Mouse (Mus musculus): ENCODE measurements around the gene Gm5294. TPM values are rescaled to one million over a fixed set of nuclear protein-coding genes. Genes with fewer than 3 reads are reported as not detected.
A peak's percentile ranks its signal among the peaks of the same experiment; 100 is the strongest.

Gene Gm5294
- polyA plus RNA-seq, 1 experiment = not detected

- Histone ChIP-seq H3K4me3 (ENCODE audit: low read depth, low read length) (peak overlapping the region; percentile 38), H3K27ac (ENCODE audit: insufficient read depth, low read depth, low read length) (no peak overlapping the region), H3K4me1 (ENCODE audit: control insufficient read depth, insufficient read depth, insufficient read length, low read length) (peaks cover 8% of the 10 kb centered on the region), H3K36me3 (ENCODE audit: control insufficient read depth, insufficient read depth, low read length) (no peaks in the 10 kb centered on the region), H3K27me3 (ENCODE audit: control insufficient read depth, insufficient read depth, low read length) (peaks cover 33% of the 10 kb centered on the region)
- TF ChIP-seq POLR2A (IDR thresholded peaks at IDR 0.05; ENCODE audit: low read depth, low read length) = no peak
- no peak for TF ChIP-seq CTCF (IDR thresholded peaks at IDR 0.05; ENCODE audit: extremely low read depth, insufficient read length, insufficient replicate concordance, low read depth, low read length)
- WGBS = 4% methylated on average over 39 of the region's 39 CpGs
These were observed 945 bp downstream of the Gm5294 start for GRCm38 (mm10) chr5:138820717-138821332.

GRCm38 (mm10) chr5:138825090-138825489 lies 5.2 kb downstream of the Gm5294 start:
- no peak overlapping the region for H3K4me3 ChIP-seq (ENCODE audit: low read depth, low read length)
- TF ChIP-seq CTCF (IDR thresholded peaks at IDR 0.05; ENCODE audit: extremely low read depth, insufficient read length, insufficient replicate concordance, low read depth, low read length) (no peak), POLR2A (IDR thresholded peaks at IDR 0.05; ENCODE audit: low read depth, low read length) (no peak)
- 37% methylated on average over 3 of the region's 3 CpGs for WGBS
- peaks cover 26% of the 10 kb centered on the region for H3K27me3 ChIP-seq (ENCODE audit: control insufficient read depth, insufficient read depth, low read length)
- H3K4me1 ChIP-seq (ENCODE audit: control insufficient read depth, insufficient read depth, insufficient read length, low read length) = peaks cover 8% of the 10 kb centered on the region
- H3K27ac ChIP-seq (ENCODE audit: insufficient read depth, low read depth, low read length) = no peak overlapping the region
- H3K36me3 ChIP-seq (ENCODE audit: control insufficient read depth, insufficient read depth, low read length) = no peaks in the 10 kb centered on the region

- WGBS = 35% methylated on average over 6 of the region's 6 CpGs
- TF ChIP-seq CTCF (IDR thresholded peaks at IDR 0.05; ENCODE audit: extremely low read depth, insufficient read length, insufficient replicate concordance, low read depth, low read length) = no peak
These were observed 13.5 kb downstream of the Gm5294 start for GRCm38 (mm10) chr5:138833406-138833805.

GRCm38 (mm10) chr5:138834910-138835309 lies 15.0 kb downstream of the Gm5294 start:
- no peak for TF ChIP-seq POLR2A (IDR thresholded peaks at IDR 0.05; ENCODE audit: low read depth, low read length)
- no peak for TF ChIP-seq CTCF (IDR thresholded peaks at IDR 0.05; ENCODE audit: extremely low read depth, insufficient read length, insufficient replicate concordance, low read depth, low read length)
- H3K4me1 ChIP-seq (ENCODE audit: control insufficient read depth, insufficient read depth, insufficient read length, low read length) = no peaks in the 10 kb centered on the region
- no peak overlapping the region for H3K4me3 ChIP-seq (ENCODE audit: low read depth, low read length)
- H3K27ac ChIP-seq (ENCODE audit: insufficient read depth, low read depth, low read length) = no peak overlapping the region
- WGBS = 62% methylated on average over 3 of the region's 3 CpGs
- H3K36me3 ChIP-seq (ENCODE audit: control insufficient read depth, insufficient read depth, low read length) = no peaks in the 10 kb centered on the region
- no peaks in the 10 kb centered on the region for H3K27me3 ChIP-seq (ENCODE audit: control insufficient read depth, insufficient read depth, low read length)

More at GRCm38 (mm10) chr5:138833406-138833805, 13.5 kb downstream of the Gm5294 start:
- Histone ChIP-seq H3K27ac (ENCODE audit: insufficient read depth, low read depth, low read length) (no peak overlapping the region), H3K36me3 (ENCODE audit: control insufficient read depth, insufficient read depth, low read length) (no peaks in the 10 kb centered on the region), H3K4me3 (ENCODE audit: low read depth, low read length) (no peak overlapping the region), H3K4me1 (ENCODE audit: control insufficient read depth, insufficient read depth, insufficient read length, low read length) (no peaks in the 10 kb centered on the region), H3K27me3 (ENCODE audit: control insufficient read depth, insufficient read depth, low read length) (no peaks in the 10 kb centered on the region)

- 36% methylated on average over 4 of the region's 4 CpGs for WGBS
These were observed 21.1 kb downstream of the Gm5294 start for GRCm38 (mm10) chr5:138840981-138841380.

GRCm38 (mm10) chr5:138843168-138843824 lies 23.4 kb downstream of the Gm5294 start:
- H3K27me3 ChIP-seq (ENCODE audit: control insufficient read depth, insufficient read depth, low read length) = no peaks in the 10 kb centered on the region

More at GRCm38 (mm10) chr5:138840981-138841380, 21.1 kb downstream of the Gm5294 start:
- Histone ChIP-seq H3K27me3 (ENCODE audit: control insufficient read depth, insufficient read depth, low read length) (no peaks in the 10 kb centered on the region), H3K4me1 (ENCODE audit: control insufficient read depth, insufficient read depth, insufficient read length, low read length) (peaks cover 2% of the 10 kb centered on the region), H3K27ac (ENCODE audit: insufficient read depth, low read depth, low read length) (no peak overlapping the region), H3K36me3 (ENCODE audit: control insufficient read depth, insufficient read depth, low read length) (no peaks in the 10 kb centered on the region), H3K4me3 (ENCODE audit: low read depth, low read length) (no peak overlapping the region)
- no peak for TF ChIP-seq CTCF (IDR thresholded peaks at IDR 0.05; ENCODE audit: extremely low read depth, insufficient read length, insufficient replicate concordance, low read depth, low read length)
- TF ChIP-seq POLR2A (IDR thresholded peaks at IDR 0.05; ENCODE audit: low read depth, low read length) = no peak

GRCm38 (mm10) chr5:138846506-138846905 lies 26.6 kb downstream of the Gm5294 start:
- WGBS = 19% methylated on average over 4 of the region's 4 CpGs

More at GRCm38 (mm10) chr5:138843168-138843824, 23.4 kb downstream of the Gm5294 start:
- no peaks in the 10 kb centered on the region for H3K36me3 ChIP-seq (ENCODE audit: control insufficient read depth, insufficient read depth, low read length)
- TF ChIP-seq POLR2A (IDR thresholded peaks at IDR 0.05; ENCODE audit: low read depth, low read length) = no peak
- TF ChIP-seq CTCF (IDR thresholded peaks at IDR 0.05; ENCODE audit: extremely low read depth, insufficient read length, insufficient replicate concordance, low read depth, low read length) = no peak
- no peak overlapping the region for H3K27ac ChIP-seq (ENCODE audit: insufficient read depth, low read depth, low read length)
- WGBS = 90% methylated on average over 9 of the region's 9 CpGs
- no peak overlapping the region for H3K4me3 ChIP-seq (ENCODE audit: low read depth, low read length)
- H3K4me1 ChIP-seq (ENCODE audit: control insufficient read depth, insufficient read depth, insufficient read length, low read length) = peaks cover 10% of the 10 kb centered on the region

More at GRCm38 (mm10) chr5:138846506-138846905, 26.6 kb downstream of the Gm5294 start:
- no peaks in the 10 kb centered on the region for H3K27me3 ChIP-seq (ENCODE audit: control insufficient read depth, insufficient read depth, low read length)
- peaks cover 15% of the 10 kb centered on the region for H3K4me1 ChIP-seq (ENCODE audit: control insufficient read depth, insufficient read depth, insufficient read length, low read length)
- H3K36me3 ChIP-seq (ENCODE audit: control insufficient read depth, insufficient read depth, low read length) = no peaks in the 10 kb centered on the region
- no peak overlapping the region for H3K4me3 ChIP-seq (ENCODE audit: low read depth, low read length)
- peak overlapping the region; percentile 39 for H3K27ac ChIP-seq (ENCODE audit: insufficient read depth, low read depth, low read length)
- TF ChIP-seq CTCF (IDR thresholded peaks at IDR 0.05; ENCODE audit: extremely low read depth, insufficient read length, insufficient replicate concordance, low read depth, low read length) (no peak), POLR2A (IDR thresholded peaks at IDR 0.05; ENCODE audit: low read depth, low read length) (no peak)
